Mouse (Mus musculus) erythroblast, embryonic 14.5 days (primary cell): Measurements from ENCODE around the gene Sdf2. TPM values are rescaled to one million over a fixed set of nuclear protein-coding genes. Genes with fewer than 3 reads are reported as not detected.
A peak's percentile ranks its signal among the peaks of the same experiment; 100 is the strongest.
"Not testable (repeated sequence)": the region's sequence is repeated elsewhere in the genome, so short reads cannot be mapped to it uniquely, and the experiment has no call there.

Source experiments
- H3K27me3 ChIP-seq: 2 replicates; pipeline ENCODE4 v1.6.1; 2012; ENCODE audit warnings: inconsistent platforms; ENCODE audit not compliant: control insufficient read depth
- H3K36me3 ChIP-seq: 2 replicates; pipeline ENCODE4 v1.6.1; 2012; ENCODE audit warnings: mild to moderate bottlenecking, inconsistent platforms; ENCODE audit not compliant: control insufficient read depth
- H3K4me1 ChIP-seq: 2 replicates; pipeline ENCODE4 v1.6.1; 2012; ENCODE audit warnings: inconsistent platforms; ENCODE audit not compliant: control insufficient read depth
- H3K4me3 ChIP-seq: replicated peaks from 2 replicates; pipeline ENCODE3; 2012; ENCODE audit warnings: moderate library complexity, mild to moderate bottlenecking, inconsistent platforms
- H3K9me3 ChIP-seq: 2 replicates; pipeline ENCODE4 v1.6.1; 2012; ENCODE audit warnings: low read length, inconsistent platforms, mixed read lengths; ENCODE audit not compliant: control insufficient read depth
- GATA1 ChIP-seq: IDR thresholded peaks from 2 replicates; pipeline ENCODE4 v1.6.1; 2012; ENCODE audit warnings: low read length, inconsistent platforms, mixed read lengths
- TAL1 ChIP-seq: IDR thresholded peaks from 3 replicates; pipeline ENCODE4 v1.6.1; 2012; ENCODE audit warnings: low read length, inconsistent platforms, mixed read lengths
- polyA plus RNA-seq: library from polyadenylated mRNA; stranded (reverse); fragments of >175 nt; gene quantifications from 2 replicates; pipeline ENCODE4 v1.2.3, GENCODE M21; 2012

Sdf2 gene
- polyA plus RNA-seq, 1 experiment: 0.32 TPM

DNA sequence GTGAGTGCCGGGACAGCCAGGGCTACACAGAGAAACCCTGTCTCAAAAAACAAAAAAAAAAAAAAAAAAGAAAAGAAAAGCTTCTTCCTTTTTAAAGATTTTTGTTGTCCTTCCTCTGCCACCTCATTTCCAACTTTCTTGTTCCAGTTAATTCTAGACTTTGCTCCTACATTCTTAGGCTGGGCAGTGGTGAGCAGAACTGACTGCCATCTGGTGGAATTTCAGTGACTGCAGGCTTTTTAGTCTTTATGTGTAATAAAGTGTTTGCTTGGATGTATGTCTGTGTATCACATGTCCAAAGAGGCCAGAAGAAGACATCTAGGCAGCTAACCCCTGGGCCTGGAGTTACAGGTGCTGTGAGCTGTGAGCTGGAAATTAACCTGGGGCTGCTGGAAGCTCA lies 11.1 kb downstream of the Sdf2 start:
- TF ChIP-seq TAL1 (no peak), GATA1 (no peak)
- H3K9me3 ChIP-seq: no peaks in the 10 kb centered on the region
- H3K4me1 ChIP-seq: peaks cover 7% of the 10 kb centered on the region
- no peak overlapping the region for H3K4me3 ChIP-seq
- H3K27me3 ChIP-seq: peaks cover 2% of the 10 kb centered on the region; the same call in 1 of the 2 replicates
- peaks cover 30% of the 10 kb centered on the region for H3K36me3 ChIP-seq

DNA sequence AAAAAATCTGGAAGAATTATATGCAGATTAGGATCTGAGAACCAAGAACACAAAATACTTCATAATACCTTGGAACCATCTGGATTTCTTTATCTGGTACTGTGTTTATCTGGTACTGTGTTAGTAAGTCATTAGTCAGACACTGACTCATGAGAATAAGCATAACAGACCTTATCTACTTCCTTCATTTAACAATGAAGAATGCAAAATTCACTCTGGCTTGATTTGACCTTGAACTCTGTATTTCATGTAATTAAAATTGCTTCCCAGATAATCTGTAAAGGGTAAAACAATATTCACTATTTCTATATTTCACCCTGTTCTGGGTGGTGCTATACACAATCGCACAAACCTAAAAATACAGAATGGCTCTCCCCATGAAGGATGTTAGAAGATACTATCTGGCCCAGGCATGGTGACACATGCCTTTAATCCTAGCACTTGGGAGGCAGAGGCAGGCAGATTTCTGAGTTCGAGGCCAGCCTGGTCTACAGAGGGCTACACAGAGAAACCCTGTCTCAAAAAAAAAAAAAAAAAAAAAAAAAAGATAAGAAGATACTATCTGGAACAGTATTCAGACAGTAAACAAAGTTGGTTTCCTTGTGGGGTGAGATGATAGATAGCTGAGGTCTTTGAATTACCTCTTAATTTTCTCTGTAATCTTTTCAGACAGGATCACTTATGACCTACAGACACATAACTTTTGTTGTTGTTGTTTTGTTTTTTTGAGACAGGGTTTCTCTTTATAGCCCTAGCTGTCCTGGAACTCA lies 15.1 kb downstream of the Sdf2 start:
- H3K36me3 ChIP-seq: peaks cover 24% of the 10 kb centered on the region
- no peaks in the 10 kb centered on the region for H3K9me3 ChIP-seq
- no peak for TF ChIP-seq GATA1
- no peak for TF ChIP-seq TAL1
- H3K27me3 ChIP-seq: peaks cover 2% of the 10 kb centered on the region; the same call in 1 of the 2 replicates
- peaks cover 24% of the 10 kb centered on the region for H3K4me1 ChIP-seq
- H3K4me3 ChIP-seq: peak overlapping the region; percentile 70

DNA sequence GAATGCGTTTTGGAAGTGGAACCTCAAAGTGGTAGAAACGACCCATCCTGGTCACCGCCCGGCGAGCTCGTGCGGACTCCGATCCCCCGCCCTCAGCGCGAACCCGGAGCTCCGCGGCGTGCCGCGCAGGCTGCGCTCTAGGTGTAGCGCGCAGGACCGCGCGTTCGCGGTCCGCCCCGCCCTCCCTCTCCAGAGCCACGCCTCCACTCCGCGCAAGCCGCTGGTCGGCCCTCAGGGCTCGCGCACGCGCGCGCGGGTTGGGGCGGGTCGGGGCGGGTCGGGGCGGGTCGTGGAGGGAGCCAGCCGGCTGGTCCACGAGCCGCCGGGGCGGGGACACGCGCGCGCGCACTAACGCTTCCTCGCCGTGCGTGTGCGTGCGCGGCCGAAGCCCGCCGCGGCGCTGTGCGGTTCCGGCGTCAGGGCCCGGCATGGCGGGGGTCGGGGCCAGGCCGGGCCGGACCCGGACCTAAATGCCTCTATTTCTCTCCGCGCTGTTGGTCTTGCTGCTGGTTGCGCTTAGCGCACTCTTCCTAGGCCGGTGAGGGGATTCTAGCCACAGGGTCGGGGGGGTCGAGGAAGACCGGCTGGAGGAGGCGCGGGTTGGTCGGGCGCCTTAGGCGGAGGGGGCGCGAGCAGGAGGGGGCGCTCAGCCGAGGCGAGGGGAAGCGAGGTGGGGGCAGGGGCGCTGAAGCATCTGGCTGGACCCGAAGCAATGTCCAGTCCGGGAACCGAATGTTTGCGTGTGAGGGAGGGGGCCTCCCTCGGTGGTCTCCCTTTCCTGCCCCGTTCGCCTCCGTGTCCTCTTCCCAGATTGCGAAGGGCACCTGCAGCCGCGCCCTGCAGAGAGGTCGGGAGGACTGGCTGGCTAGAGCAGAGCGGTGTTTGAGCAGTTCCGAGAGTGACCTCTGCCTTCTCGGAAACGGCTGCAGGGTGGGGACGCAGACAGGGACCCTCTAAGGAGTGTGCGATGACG lies 16.1 kb downstream of the Sdf2 start, which contains the start of gene 2610507B11Rik:
Gene 2610507B11Rik, plus strand, starts transcription at position 373 of the 973 bp plus-strand sequence.
- H3K9me3 ChIP-seq: no peaks in the 10 kb centered on the region
- peaks cover 2% of the 10 kb centered on the region; the same call in 1 of the 2 replicates for H3K27me3 ChIP-seq
- peaks cover 34% of the 10 kb centered on the region for H3K36me3 ChIP-seq
- no peak for TF ChIP-seq GATA1
- TF ChIP-seq TAL1: no peak
- peaks cover 24% of the 10 kb centered on the region for H3K4me1 ChIP-seq
- H3K4me3 ChIP-seq: peak within 1 kb of the TSS; percentile 70

DNA sequence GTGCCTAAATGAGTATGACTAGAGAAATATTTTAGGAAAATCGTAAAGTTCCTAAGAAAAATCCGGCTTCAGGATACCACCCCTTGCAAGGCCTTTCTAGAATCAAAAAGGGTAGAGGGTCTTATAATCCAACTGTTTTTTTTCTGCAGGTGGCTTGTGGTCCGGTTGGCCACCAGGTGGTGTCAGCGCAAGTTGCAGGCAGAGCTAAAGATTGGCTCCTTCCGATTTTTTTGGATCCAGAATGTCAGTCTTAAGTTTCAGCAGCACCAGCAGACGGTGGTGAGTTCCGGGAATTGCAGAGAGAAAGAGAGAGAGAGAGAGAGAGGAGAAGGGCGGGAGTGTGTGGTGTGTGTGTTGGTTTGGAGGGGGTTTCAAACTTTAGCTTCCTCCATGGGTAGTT lies 17.0 kb downstream of the Sdf2 start:
- Histone ChIP-seq H3K36me3 (peaks cover 43% of the 10 kb centered on the region), H3K27me3 (peaks cover 2% of the 10 kb centered on the region; the same call in 1 of the 2 replicates), H3K9me3 (no peaks in the 10 kb centered on the region), H3K4me1 (peaks cover 24% of the 10 kb centered on the region), H3K4me3 (peak overlapping the region; percentile 70)
- TF ChIP-seq TAL1 (no peak), GATA1 (no peak)

DNA sequence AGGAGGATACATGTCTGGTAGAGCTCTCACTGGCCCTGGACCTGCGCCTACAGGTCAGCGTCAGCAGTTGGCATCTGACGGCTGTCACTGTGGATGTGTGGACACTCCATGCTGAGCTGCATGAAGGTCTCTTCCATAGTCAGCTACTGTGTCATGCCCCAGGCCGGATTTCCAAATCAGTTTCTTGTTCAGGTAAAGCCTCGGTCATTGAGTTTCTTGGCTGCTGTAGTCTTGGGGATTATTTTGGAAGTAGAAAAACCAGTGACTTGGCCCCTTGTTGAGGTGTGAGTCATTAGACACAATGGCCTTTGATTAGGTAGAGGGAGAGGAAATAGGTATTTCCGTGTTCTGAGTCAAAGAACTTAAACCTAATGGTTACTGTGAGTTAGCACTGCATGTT lies 20.0 kb downstream of the Sdf2 start:
- no peak for TF ChIP-seq GATA1
- no peak for TF ChIP-seq TAL1
- H3K4me1 ChIP-seq: peaks cover 24% of the 10 kb centered on the region
- no peak overlapping the region for H3K4me3 ChIP-seq
- H3K27me3 ChIP-seq: no peaks in the 10 kb centered on the region
- H3K36me3 ChIP-seq: peaks cover 71% of the 10 kb centered on the region
- no peaks in the 10 kb centered on the region for H3K9me3 ChIP-seq

DNA sequence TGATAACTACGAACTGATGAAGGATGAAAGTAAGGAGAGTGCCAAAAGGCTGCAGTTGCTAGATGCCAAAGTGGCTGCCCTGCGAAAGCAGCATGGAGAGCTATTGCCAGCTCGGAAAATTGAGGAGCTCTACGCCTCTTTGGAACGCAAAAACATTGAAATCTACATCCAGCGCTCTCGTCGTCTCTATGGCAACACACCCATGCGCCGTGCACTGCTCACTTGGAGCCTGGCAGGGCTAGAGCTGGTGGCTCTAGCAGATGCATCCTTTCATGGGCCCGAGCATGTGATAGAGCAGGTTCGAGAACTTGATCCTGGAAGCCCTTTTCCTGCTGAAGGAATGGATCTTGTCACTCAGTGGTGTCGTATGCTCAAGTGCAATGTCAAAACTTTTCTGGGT lies 26.4 kb downstream of the Sdf2 start:
- H3K36me3 ChIP-seq: peaks cover 95% of the 10 kb centered on the region
- H3K9me3 ChIP-seq: no peaks in the 10 kb centered on the region
- H3K4me3 ChIP-seq: no peak overlapping the region
- TF ChIP-seq TAL1 (no peak), GATA1 (no peak)
- no peaks in the 10 kb centered on the region for H3K4me1 ChIP-seq
- no peaks in the 10 kb centered on the region for H3K27me3 ChIP-seq

DNA sequence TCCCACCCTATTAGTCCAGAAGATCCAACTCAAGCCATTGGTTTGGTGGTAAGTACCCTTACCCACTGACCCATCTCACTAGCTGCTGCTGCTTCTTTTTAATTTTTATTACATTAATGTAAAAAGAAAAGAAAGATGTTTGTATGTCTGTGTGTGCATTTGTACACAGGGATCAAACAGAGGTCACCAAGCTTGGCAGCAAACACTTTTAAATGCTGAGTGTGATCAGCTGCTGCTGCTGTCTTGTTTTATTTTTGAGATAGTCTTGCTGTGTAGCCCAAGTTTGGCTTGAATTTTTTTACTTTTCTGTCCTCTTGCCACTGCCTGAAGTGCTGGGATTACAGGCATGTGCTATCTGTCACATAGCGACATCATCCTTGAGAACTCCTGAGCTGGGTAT lies 30.1 kb downstream of the Sdf2 start:
- Histone ChIP-seq H3K27me3 (no peaks in the 10 kb centered on the region), H3K9me3 (no peaks in the 10 kb centered on the region), H3K4me1 (no peaks in the 10 kb centered on the region), H3K36me3 (peaks cover 98% of the 10 kb centered on the region), H3K4me3 (no peak overlapping the region)
- no peak for TF ChIP-seq GATA1
- no peak for TF ChIP-seq TAL1

DNA sequence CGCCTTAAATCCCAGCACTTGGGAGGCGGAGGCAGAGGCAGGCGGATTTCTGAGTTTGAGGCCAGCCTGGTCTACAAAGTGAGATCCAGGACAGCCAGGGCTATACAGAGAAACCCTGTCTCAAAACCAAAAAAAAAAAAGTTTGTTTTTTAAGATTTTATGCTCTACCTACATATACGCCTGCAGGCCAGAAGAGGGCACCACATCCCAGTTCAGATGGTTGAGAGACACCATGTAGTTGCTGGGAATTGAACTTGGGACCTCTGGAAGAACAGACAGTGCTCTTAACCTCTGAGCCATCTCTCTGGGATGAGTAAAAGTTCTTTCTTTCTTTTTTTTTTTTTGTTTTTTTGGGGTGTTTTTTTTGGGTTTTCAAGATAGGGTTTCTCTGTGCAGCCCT lies 30.6 kb downstream of the Sdf2 start:
- not testable (repeated sequence) for H3K27me3 ChIP-seq, H3K4me3 ChIP-seq, H3K4me1 ChIP-seq, H3K9me3 ChIP-seq
- H3K36me3 ChIP-seq: peaks cover 97% of the 10 kb centered on the region

DNA sequence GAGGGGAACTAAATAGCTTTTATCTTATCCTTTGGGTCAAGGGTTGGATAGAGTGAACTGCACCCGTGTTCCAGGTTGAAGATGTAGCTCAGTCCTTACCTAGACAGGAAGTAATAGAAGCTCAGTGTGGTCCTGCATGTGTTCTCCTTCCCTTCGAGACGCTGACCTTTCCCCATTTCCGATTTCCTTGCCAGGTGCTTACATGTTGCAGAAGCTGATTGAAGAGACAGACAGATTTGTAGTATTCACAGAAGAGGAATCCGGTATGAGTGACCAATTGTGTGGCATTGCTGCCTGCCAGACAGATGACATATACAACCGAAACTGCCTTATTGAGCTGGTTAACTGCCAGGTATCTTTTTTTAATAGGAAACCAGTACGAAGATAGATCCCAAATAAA lies 33.3 kb downstream of the Sdf2 start:
- no peak for TF ChIP-seq GATA1
- TF ChIP-seq TAL1: no peak
- Histone ChIP-seq H3K9me3 (no peaks in the 10 kb centered on the region), H3K36me3 (peaks cover 96% of the 10 kb centered on the region), H3K27me3 (no peaks in the 10 kb centered on the region), H3K4me1 (peaks cover 3% of the 10 kb centered on the region), H3K4me3 (no peak overlapping the region)
